Mouse (Mus musculus) liver, adult 2 months (tissue): ENCODE measurements around the gene Kif1bp. TPM values are rescaled to one million over a fixed set of nuclear protein-coding genes. Genes with fewer than 3 reads are reported as not detected.

Experiments
- DNase-seq: peaks from one replicate; pipeline ENCODE4 v3.0.0-alpha.2; 2011; ENCODE audit warnings: low read depth, low spot score; ENCODE audit errors: extremely low read depth
- H3K27ac ChIP-seq: fragments of 200-500 bp; replicated peaks from 2 replicates; pipeline ENCODE4 v1.5.1; 2012; ENCODE audit warnings: low read depth, mild to moderate bottlenecking, control low read depth, inconsistent platforms, low read length; ENCODE audit not compliant: insufficient read depth
- H3K27me3 ChIP-seq: fragments of 200-500 bp; 2 replicates; pipeline ENCODE4 v1.6.1; 2012; ENCODE audit warnings: mild to moderate bottlenecking, moderate library complexity, low read length, inconsistent platforms; ENCODE audit not compliant: control insufficient read depth, insufficient read depth
- H3K36me3 ChIP-seq: fragments of 200-500 bp; 2 replicates; pipeline ENCODE4 v1.6.1; 2012; ENCODE audit warnings: low read length, inconsistent platforms; ENCODE audit not compliant: control insufficient read depth, insufficient read depth
- H3K4me1 ChIP-seq: fragments of 200-500 bp; 2 replicates; pipeline ENCODE4 v1.6.1; 2011; ENCODE audit warnings: low read length; ENCODE audit not compliant: control insufficient read depth, insufficient read depth
- H3K4me3 ChIP-seq: fragments of 200-500 bp; 2 replicates; pipeline ENCODE4 v1.5.1; 2011; ENCODE audit warnings: low read depth, mild to moderate bottlenecking, control low read depth, low read length, moderate library complexity; ENCODE audit not compliant: insufficient read depth
- H3K79me2 ChIP-seq: fragments of 200-500 bp; 2 replicates; pipeline ENCODE4 v1.6.1; 2012; ENCODE audit warnings: inconsistent platforms, mild to moderate bottlenecking, low read length, moderate library complexity; ENCODE audit not compliant: control insufficient read depth, insufficient read depth
- H3K9ac ChIP-seq: fragments of 200-500 bp; 2 replicates; pipeline ENCODE4 v1.6.1; 2012; ENCODE audit warnings: low read depth, mild to moderate bottlenecking, control low read depth, inconsistent platforms, low read length
- CTCF ChIP-seq: fragments of 200-500 bp; IDR thresholded peaks from 2 replicates; pipeline ENCODE4 v1.5.1; 2011; ENCODE audit warnings: low read depth, low read length, control low read depth
- POLR2A ChIP-seq: fragments of 200-500 bp; IDR thresholded peaks from 2 replicates; pipeline ENCODE4 v1.6.1; 2011; ENCODE audit warnings: low read length, control low read depth; ENCODE audit not compliant: insufficient read depth; ENCODE audit errors: extremely low read depth
- whole genome bisulfite sequencing: fragments of 180-500 bp; shearing (Covaris S2); methylation state at CpG from one replicate; pipeline ENCODE4 v1.1.7; 2018; 5-methylcytosine and 5-hydroxymethylcytosine counted together
- polyA plus RNA-seq: library from polyadenylated mRNA; depleted of rRNA; stranded (reverse); fragments of >200 nt; gene quantifications from 2 replicates; pipeline ENCODE4 v1.2.3, GENCODE M21; 2012
- total RNA-seq: library from RNA; depleted of rRNA; stranded (reverse); fragments of >200 nt; gene quantifications from 2 replicates; pipeline ENCODE4 v1.2.3, GENCODE M21; 2014

Gene Kif1bp
- total and polyA plus RNA-seq, 2 experiments = 8.2 to 8.6 TPM

DNA sequence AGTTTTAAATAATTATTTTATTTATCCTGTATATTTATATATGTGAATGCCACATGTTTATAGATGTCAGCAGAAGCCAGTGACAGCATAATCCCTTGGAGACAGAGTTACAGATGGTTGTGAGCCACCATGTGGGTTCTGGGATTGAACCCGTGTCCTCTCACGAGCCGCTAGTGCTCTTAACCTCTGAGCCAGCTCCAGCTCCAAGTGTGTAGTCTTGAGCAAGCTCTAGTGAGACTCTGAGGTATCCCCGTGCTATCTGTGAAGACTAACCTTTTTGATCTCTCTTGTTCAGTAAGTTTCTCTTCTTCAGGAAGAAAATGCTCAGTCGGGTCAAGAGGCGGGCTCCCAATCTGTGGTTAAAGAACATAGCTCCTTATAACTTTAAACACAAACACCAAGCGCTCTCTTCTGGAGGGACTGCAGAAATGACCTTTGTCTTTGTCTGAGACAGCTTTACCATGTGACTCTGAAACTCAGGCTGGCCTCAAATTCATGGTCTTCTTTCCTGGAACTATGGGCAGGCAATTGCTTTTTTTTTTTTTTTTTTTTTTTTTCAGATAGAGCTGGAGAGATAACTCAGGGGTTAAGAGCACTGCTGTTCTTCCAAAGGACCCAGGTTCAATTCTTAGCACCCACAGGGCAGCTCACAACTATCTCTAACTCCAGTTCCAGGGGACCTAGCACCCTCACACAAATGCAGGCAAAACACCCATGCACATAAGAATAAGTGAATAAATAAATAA, 8.0 kb downstream of the Kif1bp start:
- Histone ChIP-seq H3K79me2 (no peaks in the 10 kb centered on the region), H3K27me3 (no peaks in the 10 kb centered on the region), H3K27ac (no peak overlapping the region), H3K4me1 (no peaks in the 10 kb centered on the region), H3K9ac (no peak overlapping the region), H3K36me3 (peaks cover 35% of the 10 kb centered on the region), H3K4me3 (no peak overlapping the region)
- 87% methylated on average over 7 of the region's 7 CpGs for WGBS
- no peak for TF ChIP-seq CTCF
- no peak for TF ChIP-seq POLR2A
- no peak for DNase-seq

DNA sequence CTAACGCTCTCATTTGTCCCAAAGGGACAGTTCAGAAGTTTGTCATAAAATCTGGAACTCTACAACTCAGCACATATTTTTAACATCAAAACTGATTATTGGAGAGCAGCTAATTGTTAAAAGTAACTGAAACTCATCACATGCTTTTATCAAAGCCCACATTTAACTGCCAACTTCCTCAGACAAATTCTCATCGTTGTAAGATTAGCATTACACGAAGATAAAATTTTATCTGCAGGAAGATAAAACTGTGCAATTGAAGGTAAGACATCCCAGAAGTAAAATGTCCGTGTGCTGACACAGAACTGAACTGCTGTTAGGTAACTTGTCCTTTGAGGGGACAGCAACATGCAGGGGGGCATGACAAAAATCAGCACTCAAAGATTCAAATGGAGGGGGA, 9.4 kb downstream of the Kif1bp start:
- Histone ChIP-seq H3K4me3 (no peak overlapping the region), H3K27me3 (no peaks in the 10 kb centered on the region), H3K9ac (no peak overlapping the region), H3K27ac (no peak overlapping the region), H3K4me1 (no peaks in the 10 kb centered on the region), H3K79me2 (no peaks in the 10 kb centered on the region), H3K36me3 (peaks cover 37% of the 10 kb centered on the region)
- DNase-seq = no peak
- no peak for TF ChIP-seq CTCF
- TF ChIP-seq POLR2A = no peak
- 85% methylated on average over 4 of the region's 4 CpGs for WGBS

DNA sequence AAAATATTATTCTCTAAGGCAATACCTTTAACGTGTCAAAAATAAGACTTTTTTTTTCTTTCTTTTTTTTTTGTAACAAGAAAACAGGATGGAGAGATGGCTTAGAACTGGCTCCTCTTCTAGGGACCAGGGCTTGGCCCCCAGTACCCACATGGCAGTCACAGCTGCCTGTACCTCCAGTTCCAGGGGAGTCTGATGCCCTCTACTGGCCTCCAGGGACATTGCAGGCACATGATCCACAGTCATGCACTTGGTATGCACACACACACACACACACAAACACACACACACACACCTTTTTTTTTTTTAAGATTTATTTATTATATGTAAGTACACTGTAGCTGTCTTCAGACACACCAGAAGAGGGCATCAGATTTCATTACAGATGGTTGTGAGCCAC, 20.5 kb downstream of the Kif1bp start:
- no peak overlapping the region for H3K27ac ChIP-seq
- H3K4me3 ChIP-seq = no peak overlapping the region; the same call in 1 of the 2 replicates
- no peak for DNase-seq
- no peaks in the 10 kb centered on the region for H3K79me2 ChIP-seq
- no peaks in the 10 kb centered on the region for H3K27me3 ChIP-seq
- H3K36me3 ChIP-seq = peaks cover 8% of the 10 kb centered on the region
- H3K4me1 ChIP-seq = no peaks in the 10 kb centered on the region
- no peak overlapping the region for H3K9ac ChIP-seq
- 98% methylated on average over 1 of the region's 1 CpGs for WGBS
- no peak for TF ChIP-seq POLR2A
- peak; percentile 81 for TF ChIP-seq CTCF

DNA sequence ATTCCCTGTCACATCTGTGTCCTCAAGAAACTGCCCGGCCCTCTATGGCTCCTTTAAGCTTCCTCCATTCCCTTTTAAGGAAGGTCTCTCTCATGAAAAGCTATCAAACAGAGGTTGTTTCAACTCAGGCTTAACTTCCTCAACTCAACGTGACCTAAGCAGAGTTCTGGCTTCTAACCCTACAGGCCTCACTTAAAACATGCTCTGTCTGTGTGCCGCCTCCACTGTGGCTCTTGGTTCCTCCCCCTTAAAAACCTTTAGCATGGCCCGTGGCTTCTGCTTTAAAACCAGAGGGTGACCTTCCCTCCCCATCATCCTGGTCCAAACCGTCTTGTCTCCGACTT, 21.7 kb downstream of the Kif1bp start:
- 90% methylated on average over 6 of the region's 6 CpGs for WGBS
- no peak overlapping the region for H3K27ac ChIP-seq
- no peak for TF ChIP-seq POLR2A
- TF ChIP-seq CTCF = no peak

DNA sequence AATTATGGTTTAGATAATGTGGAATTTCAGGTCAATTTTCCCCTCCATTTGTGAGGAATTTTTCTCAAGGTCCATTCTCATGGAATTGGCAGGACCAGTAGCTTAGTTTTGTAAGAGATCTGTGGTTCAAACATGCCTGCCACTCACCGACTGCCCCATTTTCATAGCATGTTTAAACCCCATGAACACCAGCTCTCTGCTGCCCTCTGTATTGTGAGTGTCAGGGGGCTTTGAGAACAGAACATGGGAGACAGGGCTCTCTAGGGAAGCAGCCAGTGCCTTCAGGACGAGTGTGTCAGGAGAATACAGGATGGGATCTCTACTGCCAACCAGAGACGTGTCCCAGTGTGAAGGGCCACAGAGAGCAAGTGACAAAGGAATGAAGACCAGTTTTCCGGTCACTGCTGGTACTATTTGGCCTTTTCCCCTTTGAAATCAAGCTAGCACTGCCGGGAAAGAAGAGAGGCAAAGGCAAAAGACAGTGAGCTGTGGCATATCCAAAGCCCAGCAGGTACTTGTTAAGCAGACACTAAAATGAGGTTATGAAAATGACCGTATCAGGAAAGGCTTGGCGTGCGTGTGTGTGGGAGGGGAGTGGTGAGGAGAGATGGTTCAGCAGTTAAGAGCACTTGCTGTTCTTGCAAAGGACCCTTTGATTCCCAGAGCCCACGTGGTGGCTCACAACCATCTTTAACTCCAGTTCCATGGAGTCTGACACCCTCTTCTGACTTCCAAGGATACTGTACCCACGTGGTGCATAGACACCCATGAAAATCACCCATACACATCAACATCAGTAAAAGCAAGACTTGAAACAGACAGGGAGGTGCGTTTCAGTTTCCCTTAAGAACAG, 22.3 kb downstream of the Kif1bp start:
- TF ChIP-seq CTCF = no peak
- TF ChIP-seq POLR2A = no peak
- Histone ChIP-seq H3K36me3 (peaks cover 4% of the 10 kb centered on the region), H3K27ac (no peak overlapping the region), H3K27me3 (no peaks in the 10 kb centered on the region), H3K79me2 (no peaks in the 10 kb centered on the region), H3K9ac (no peak overlapping the region), H3K4me3 (no peak overlapping the region), H3K4me1 (no peaks in the 10 kb centered on the region)
- 78% methylated on average over 11 of the region's 11 CpGs for WGBS
- no peak for DNase-seq

More for the DNA sequence above, 21.7 kb downstream of the Kif1bp start:
- Histone ChIP-seq H3K27me3 (no peaks in the 10 kb centered on the region), H3K4me1 (no peaks in the 10 kb centered on the region), H3K4me3 (no peak overlapping the region), H3K36me3 (peaks cover 4% of the 10 kb centered on the region), H3K79me2 (no peaks in the 10 kb centered on the region), H3K9ac (no peak overlapping the region)
- DNase-seq = peak; percentile 21

DNA sequence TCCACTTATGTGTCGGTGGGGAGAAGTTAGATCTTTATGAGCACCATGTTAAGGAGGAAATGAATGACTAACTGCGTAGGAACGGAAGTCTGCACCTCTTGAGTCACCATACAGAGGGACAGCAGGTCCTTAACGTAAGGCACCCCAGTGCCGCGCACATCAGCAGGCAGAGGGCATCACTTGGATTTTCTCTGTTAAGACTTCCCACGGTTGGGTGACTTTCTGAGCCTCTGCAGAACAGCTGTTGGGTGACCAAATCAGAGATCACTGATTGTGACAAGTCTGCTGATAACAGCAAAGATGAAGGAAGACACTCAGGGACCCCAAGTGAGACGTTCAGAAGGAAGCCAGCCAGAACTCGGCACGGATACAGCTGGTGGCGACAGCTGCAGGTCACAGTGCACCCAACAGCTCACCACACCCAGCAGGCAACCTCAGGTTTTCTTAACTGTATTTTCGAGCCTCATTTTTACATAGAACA, 24.6 kb downstream of the Kif1bp start:
- TF ChIP-seq CTCF (no peak), POLR2A (no peak)
- whole genome bisulfite sequencing = 79% methylated on average over 12 of the region's 12 CpGs
- Histone ChIP-seq H3K27ac (no peak overlapping the region), H3K79me2 (no peaks in the 10 kb centered on the region), H3K9ac (no peak overlapping the region), H3K4me1 (no peaks in the 10 kb centered on the region), H3K27me3 (no peaks in the 10 kb centered on the region), H3K36me3 (peaks cover 1% of the 10 kb centered on the region; the same call in 1 of the 2 replicates), H3K4me3 (no peak overlapping the region)
- DNase-seq = peak; percentile 12
